Mouse (Mus musculus): ENCODE data around the gene Gsc2. TPM values are rescaled to one million over a fixed set of nuclear protein-coding genes. Genes with fewer than 3 reads are reported as not detected.
"Not testable (repeated sequence)": the region's sequence is repeated elsewhere in the genome, so short reads cannot be mapped to it uniquely, and the experiment has no call there.

Gsc2 gene
- not detected in 2 replicates for polyA plus RNA-seq (2012; rRNA removed)

DNA sequence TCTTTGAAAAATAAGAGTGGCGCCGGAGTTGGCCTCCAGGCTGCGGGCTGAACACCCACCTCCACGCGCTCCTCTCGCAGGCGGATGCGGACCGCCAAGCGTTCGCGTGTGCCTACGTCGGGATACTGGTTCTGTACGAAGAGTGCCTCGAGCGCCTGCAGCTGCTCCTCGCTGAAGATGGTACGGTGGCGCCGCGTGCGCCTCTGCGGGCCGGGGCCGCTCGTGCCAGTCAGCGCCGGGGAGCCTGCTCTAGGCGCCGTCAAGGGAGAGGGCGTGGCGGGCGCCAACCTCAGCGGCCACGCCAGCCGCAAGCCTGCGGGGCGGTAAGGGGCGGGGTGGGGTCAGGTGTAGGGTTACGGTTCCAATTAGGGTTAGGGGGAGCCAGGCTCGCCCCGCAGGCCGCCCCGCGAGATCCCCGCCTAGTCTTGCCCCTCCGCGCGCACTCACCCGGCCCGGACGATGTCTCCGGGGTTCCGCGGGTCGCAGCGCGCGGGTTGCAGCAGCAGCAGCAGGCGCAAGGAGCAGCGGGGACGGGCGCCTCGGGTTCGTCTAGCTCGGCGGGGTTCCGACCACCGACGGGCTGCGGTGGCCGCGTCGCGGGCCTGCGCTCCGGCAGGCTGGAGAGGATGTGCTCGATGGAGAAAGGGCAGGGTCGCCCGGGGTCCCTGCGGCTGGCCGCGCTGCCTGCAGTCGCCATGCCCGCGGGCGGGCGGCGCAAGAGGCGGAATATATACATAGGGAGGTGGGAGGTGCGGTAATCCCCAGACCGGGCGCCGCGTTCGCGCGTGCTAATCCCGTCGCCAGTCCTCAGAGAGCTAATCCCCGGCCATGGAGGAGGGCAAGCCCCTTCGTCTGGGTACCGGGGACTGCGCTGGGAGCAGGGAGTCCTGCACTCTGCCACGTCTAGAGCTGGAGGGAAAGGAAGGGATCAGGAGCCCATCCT, at the start of gene Gsc2:
Gene Gsc2, minus strand, starts transcription at position 753 of the 943 bp plus-strand sequence.
- 1% methylated on average over 105 of the region's 106 CpGs for WGBS
- DNase-seq (ENCODE audit: low read depth, low spot score) = no peak

- WGBS = 80% methylated on average over 7 of the region's 7 CpGs
- no peak for DNase-seq (ENCODE audit: low read depth, low spot score)
Observed at GRCm38 (mm10) chr16:17962091-17962490, 47.2 kb upstream of the Gsc2 start.

DNA sequence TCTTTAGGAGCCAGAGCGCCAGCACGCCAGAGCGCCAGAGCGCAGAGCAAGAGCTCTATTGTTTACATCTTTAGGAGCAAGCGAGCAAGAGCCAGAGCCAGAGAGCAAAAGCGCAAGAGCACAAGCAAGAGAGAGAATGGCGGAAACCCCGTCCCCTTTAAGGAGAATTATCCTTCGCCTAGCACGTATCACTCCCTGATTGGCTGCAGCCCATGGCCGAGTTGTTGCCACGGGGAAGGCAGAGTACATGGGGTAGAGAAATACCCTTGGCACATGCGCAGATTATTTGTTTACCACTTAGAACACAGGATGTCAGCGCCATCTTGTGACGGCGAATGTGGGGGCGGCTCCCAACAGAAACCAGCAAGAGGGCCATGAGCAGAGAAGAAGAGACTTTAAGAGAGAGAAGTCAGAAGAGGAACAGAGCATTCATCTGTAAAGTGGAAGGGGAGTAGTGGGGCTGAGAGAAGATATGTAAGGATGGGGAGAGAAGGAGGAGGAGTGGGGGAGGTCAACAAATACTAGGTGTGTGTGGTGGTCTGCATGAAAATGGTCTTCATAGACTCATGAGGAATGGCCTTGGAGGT, 41.3 kb upstream of the Gsc2 start:
- DNase-seq (ENCODE audit: low read depth, low spot score) = not testable (repeated sequence)
- WGBS = 96% methylated on average over 17 of the region's 17 CpGs

DNA sequence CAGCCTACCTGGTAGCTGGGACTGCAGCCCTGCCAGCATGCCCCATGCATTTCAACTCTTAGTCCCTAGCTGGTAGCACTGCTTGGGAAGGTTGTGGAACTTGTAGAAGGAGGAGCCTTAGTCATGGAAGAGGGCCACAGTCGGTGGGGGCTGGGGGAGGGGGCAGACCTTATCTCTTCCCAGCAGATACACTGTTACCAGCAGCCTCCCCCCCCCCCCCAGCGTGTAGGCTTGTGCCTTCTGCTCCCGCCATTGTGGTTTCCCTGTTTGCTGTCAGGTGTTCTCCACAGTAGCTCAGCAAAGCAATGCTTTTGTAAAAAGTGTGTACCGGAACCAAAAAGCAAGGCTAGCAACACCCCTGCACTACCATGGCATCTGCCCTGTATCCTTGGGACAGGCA, 36.8 kb upstream of the Gsc2 start:
- no peak for DNase-seq (ENCODE audit: low read depth, low spot score)
- 87% methylated on average over 4 of the region's 4 CpGs for WGBS

GRCm38 (mm10) chr16:17950068-17950467, 35.2 kb upstream of the Gsc2 start:
- no peak for DNase-seq (ENCODE audit: low read depth, low spot score)
- 52% methylated on average over 4 of the region's 4 CpGs for WGBS

DNA sequence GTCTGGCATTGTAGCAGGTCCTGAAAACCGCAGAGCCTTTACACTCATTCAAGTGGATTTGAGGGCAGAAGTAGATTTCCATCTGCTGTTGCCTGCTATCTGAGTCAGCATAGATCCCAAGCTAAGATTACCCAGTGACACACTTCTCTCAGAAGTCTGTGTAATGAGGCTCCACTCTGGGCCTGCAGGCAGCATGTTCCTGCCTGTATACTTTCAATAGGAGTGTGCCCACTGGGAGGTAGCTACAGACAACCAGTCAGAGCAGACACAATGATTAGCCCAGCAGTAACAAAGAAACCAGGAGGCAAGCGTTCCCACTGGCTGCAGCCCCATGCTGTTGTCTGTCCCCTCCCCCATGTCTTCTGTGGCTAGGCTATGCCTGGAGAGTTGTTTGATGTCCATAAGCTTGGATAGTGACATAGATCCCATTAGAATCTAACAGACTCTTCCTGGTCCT, 34.6 kb upstream of the Gsc2 start:
- 66% methylated on average over 2 of the region's 2 CpGs for WGBS
- no peak for DNase-seq (ENCODE audit: low read depth, low spot score)

- 23% methylated on average over 7 of the region's 7 CpGs for WGBS
- no peak for DNase-seq (ENCODE audit: low read depth, low spot score)
Observed at GRCm38 (mm10) chr16:17945081-17945831, 30.4 kb upstream of the Gsc2 start.

DNA sequence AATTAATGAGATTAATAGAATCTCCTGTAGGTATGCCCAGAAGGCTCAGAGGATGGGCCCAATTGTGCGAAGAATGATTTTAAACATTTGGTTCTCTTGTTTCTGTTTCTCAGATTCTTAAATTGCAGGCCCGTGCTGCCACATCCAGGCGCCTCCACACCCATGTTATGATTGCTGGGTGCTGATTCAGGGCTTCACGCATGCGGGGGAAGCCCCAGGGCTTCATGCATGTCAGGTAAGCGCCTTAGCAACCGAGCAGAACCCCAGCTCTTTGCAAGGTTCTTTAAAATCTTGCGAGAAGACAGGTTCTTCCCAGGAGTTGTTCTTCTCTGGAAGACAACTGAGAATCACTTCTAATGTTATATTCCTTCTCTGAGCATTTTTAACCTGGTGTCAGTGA, 28.6 kb upstream of the Gsc2 start:
- WGBS = 75% methylated on average over 8 of the region's 8 CpGs
- DNase-seq (ENCODE audit: low read depth, low spot score) = no peak

GRCm38 (mm10) chr16:17939255-17939751, 24.4 kb upstream of the Gsc2 start:
- DNase-seq (ENCODE audit: low read depth, low spot score) = no peak

GRCm38 (mm10) chr16:17938821-17939220, 24.0 kb upstream of the Gsc2 start:
- DNase-seq (ENCODE audit: low read depth, low spot score) = no peak
- WGBS = 6% methylated on average over 7 of the region's 7 CpGs

More at GRCm38 (mm10) chr16:17939255-17939751, 24.4 kb upstream of the Gsc2 start:
- 16% methylated on average over 9 of the region's 9 CpGs for WGBS

DNA sequence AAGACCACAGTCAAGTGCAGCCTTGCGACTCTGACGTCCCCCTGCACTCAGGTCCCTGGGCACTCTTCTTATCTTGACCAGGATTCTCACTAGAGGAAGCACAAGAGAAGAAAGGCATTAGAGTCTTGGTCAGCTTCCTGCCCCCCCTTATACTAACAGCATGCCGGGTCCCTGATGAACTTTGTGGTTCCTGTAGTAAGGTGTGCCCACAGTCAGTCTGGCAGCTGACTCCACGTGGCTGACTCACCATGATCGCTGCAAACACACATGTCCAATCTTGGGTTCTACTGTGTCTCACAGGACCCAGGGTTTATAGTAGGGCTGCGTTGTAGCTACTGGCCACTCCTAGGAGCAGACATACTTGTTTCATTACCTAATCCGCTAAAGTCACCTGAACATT, 23.3 kb upstream of the Gsc2 start:
- 36% methylated on average over 7 of the region's 7 CpGs for WGBS
- no peak for DNase-seq (ENCODE audit: low read depth, low spot score)

DNA sequence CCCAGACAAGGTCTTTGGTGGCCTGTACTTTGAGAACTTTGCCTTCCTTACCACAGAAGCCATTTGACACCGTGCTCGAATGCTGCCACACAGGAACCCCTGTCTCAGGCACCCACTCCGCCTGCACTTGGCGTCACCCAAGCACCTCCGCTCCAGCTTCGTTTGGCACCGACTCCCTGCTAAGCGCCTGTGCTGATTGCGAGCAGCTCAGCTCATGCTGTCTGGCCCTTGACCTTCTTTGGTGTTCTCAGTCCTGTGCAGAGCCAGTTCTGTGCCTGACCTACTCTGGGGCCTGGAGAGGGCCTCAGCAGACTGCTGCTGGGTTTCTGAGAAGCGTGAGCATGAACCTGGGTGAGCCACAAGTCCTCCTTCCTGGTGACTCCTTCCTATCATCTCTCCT, 21.9 kb upstream of the Gsc2 start:
- DNase-seq (ENCODE audit: low read depth, low spot score) = no peak
- 89% methylated on average over 10 of the region's 10 CpGs for WGBS

- WGBS = 47% methylated on average over 3 of the region's 3 CpGs
- no peak for DNase-seq (ENCODE audit: low read depth, low spot score)
Observed at GRCm38 (mm10) chr16:17934445-17934910, 19.6 kb upstream of the Gsc2 start.

DNA sequence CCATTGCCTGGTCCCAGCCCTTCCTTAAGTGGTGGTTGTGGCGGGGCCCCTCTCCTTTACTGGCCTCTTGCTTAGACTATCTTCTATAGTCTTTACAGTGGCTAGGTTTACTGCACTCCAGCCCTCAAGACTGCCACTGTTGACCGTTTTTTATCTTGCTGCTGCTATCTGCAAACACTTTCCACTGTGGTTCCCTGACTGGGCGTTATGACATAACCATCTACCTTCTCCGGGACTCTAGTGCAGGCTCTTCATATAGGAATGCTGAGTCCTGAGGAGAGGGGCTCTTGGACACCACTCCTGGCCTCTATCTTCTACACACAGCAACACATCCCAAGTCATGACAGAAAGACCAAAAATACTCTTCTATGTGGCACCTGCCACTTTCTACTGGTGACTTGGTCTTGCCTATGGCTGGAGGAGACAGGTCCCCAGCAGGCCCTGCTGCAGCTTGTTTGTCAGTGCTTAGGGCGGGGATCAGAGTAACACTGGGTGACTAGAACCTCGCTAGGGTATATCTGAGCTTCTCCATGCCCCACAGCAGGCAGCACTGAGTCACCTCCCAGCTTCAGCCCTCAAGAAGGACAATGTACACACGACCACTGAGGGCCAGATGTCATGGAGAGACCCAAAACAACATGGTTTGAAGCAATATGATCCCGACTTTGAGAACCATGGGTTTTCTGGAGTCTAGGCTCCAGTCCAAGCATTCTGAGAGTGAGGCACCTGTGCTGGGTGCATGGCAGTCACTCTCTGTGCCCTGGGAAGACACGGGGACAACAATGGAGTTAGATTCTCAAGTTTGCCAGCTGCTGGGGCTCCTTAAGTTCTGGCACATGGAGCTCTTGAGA, 19.0 kb upstream of the Gsc2 start:
- no peak for DNase-seq (ENCODE audit: low read depth, low spot score)
- 62% methylated on average over 9 of the region's 9 CpGs for WGBS

GRCm38 (mm10) chr16:17931906-17932460, 17.1 kb upstream of the Gsc2 start:
- 75% methylated on average over 5 of the region's 5 CpGs for WGBS
- no peak for DNase-seq (ENCODE audit: low read depth, low spot score)

DNA sequence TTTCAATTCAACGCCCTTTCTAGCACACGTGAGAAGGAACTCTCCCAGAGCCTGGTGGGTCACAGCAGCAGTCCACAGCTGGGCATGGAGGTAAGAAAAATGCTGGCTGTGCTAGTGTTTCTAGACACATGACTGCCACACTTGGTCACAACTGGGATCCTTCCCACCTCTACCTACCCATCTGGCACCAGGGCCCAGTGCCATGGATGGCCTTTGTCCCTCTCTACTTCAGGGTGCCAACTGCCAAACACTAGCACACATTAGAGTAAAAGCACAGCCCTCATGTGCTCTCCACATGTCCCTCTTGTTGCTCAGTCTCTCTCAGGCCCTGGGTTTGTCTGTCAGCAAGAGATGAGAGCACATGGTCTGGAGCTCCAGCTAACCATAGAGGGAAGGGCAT, 14.8 kb upstream of the Gsc2 start:
- DNase-seq (ENCODE audit: low read depth, low spot score) = no peak
- 71% methylated on average over 2 of the region's 2 CpGs for WGBS

- WGBS = 18% methylated on average over 2 of the region's 2 CpGs
Observed at GRCm38 (mm10) chr16:17929211-17929610, 14.4 kb upstream of the Gsc2 start.

DNA sequence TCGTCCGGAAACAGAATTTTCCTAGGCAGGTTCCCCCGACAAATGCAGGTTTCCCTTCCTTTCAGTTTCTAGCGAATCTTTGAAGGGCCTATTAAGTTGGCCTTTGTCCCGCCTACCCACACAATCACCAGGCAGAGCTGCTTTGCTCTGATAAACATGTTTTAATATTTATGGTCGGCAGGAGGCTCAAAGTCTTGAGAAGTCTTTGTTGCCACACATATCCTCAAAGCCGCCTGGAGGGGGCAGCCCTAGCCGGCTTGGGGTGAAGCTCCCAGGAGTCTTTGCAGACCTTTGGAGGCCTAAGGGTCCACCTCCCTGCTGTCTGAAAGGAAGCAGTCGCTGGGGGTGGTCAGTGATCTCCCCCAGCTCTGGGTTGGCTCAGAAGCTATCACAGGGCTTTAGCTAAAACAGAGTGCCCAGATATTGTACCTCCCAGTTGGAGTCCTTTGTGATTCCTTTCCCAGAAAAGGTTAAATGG, 13.8 kb upstream of the Gsc2 start:
- DNase-seq (ENCODE audit: low read depth, low spot score) = no peak
- 1% methylated on average over 9 of the region's 9 CpGs for WGBS

More at GRCm38 (mm10) chr16:17929211-17929610, 14.4 kb upstream of the Gsc2 start:
- DNase-seq (ENCODE audit: low read depth, low spot score) = no peak

Data from large intestine, adult 2 months (tissue).